Mouse (Mus musculus): ENCODE measurements at regions not wholly inside any gene's neighbourhood (a gene's known extent, or its start where the extent isn't known, plus 50 kb on each side); places are given as distances from the start of the nearest gene placed in this dataset.

DNA sequence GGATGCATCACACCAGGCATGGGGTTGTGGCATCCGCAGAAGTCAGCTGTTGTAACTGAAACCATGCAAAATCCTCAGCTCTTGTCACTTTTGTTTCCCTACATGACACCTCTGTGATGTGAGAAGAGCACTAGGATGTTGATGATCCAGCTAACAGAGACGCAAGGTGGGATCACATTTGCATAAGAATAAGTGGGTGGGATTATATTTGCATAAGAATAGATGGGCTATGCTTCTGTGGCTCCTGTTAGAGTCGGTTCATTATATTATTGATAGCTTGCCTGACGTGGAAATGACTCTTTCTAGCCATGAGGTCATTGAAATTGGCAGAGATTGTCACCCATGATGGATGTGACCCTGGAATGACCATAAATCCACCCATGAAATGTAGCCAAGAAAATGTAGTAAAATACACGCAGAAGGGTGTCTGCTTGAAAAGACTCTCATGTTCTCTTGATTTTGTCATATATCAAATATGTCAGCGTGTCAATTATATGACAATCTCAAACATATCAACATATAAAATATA is 102.2 kb upstream of the Arg1 start:
- no peak for DNase-seq

- DNase-seq = peak; percentile 45
Observed at GRCm38 (mm10) chr10:25023601-25024157, 96.4 kb upstream of the Arg1 start.

- peak; percentile 24 for DNase-seq
Observed at GRCm38 (mm10) chr10:25023044-25023540, 95.8 kb upstream of the Arg1 start.

GRCm38 (mm10) chr10:25018946-25019345 is 91.7 kb upstream of the Arg1 start:
- no peak for DNase-seq

- no peak for DNase-seq
Observed at GRCm38 (mm10) chr10:25017843-25018242, 90.6 kb upstream of the Arg1 start.

DNA sequence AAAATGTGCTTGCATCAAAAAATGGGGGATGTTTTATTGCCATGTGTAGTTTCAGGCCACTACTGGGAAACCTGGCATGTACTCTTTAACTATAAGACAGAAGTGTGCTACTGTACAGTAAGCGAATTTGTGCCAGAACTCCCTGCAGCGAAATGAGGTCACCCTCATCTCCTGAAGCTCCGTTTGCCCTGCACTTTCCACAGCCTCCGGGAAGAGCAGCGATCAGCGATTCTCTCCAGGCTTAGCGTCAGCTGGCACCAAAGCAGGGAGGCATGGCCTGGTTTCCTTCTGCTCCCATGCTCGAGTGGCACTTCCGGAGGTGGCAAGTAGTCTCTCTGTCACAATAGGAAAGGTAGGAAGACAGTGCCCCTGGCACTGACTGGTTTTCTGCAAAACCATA is 88.8 kb upstream of the Arg1 start:
- DNase-seq = no peak

DNA sequence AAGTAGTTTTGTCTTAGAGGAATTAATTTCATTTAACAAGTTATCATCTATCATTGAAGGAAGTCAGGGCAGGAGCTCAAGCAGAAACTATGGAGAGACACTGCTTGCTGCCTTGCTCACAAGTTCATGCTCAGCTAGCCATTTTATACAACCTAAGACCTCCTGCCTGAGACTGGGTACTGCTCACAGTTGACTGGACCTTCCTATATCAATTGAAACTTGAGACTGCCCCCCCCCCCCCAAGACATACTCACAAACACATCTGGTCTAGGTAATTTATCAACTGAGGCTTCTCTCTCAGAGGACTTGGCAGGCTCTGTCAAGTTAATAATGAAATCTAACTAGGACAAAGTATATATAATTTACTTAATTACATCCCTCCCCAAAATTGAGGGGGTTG is 84.8 kb upstream of the Arg1 start:
- DNase-seq = no peak

DNA sequence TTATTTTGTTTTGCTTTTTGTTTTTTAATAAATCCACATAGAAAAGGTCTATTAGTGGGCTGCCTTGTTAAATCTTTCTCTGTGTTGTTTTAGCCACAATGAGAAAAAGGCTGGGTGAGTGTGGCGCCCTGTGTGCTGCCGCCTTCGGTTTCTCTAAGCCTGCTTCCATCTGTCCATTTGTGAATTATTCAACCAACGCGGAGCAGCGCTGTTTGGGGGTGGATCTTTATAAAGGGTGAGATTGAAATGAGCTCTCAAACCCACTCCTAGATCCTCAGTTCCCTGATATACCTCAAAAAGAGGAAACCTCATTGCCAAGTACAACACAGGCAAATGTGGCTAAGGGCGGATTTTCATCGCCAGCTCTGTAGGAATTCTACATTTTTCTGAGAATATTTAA is 74.0 kb upstream of the Arg1 start:
- DNase-seq = no peak

DNA sequence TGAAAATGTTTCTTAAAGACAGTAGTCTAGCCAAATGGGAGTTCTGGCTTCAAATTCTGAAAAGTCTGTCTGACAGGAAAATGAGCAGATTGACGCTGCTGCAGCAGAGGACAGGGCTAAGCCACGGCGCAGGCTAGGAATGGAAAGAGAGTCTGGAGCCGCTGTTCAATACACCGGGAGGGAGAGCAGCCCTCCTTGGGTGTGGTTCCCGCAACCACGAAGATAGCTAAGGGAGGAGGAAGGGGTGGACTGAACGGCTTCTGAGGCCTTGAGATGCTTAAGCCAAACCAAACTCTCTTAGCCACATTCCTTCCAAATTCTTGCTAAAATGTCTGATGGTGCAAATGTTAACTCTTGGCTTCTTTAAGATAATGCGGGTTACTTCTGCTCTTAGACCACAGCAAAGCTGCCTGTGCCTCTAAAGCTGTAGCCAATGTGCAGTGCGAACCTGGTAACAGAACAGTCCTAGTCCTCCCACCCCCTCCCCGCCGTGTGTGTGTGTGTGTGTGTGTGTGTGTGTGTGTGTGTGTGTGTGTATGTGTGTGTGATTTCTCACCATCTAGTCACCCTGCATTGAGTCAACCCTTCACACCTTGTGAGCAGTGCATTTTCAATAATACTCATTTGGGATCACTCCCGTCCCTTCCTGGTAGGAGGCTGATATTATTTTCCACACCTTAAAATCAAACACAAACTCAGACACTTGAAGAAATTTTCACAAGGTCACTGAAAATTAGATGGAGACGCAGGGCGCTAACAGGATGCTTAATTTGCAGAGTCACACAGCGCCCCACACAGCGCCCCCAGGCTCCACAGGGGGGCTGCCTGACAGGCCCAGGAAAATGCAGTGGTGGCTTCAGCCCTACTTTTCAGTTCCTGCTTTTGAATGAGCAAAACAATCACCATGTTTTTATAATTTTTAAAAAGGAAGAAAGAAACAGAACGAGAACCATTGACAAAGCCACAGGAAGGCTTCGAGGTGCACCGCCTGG is 73.2 kb upstream of the Arg1 start:
- no peak for DNase-seq

DNA sequence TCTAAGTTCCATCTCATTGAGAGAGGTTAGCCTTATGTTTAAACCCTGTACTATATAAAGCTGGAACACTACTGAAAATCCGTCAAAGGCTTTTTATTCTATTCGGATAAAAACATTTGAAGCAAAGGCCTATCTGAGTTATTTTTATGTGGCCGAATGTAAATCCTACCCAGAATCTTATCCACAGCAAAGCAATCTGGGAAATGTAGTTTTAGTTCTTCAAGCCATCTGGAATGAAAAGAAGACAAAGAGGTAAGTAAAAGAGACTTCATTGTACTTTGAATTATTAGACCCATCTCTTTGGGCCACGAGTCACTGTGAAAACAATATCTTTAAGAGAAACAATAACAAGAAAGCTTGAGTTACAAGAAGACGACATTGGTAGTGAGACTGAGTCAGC is 72.5 kb upstream of the Arg1 start:
- DNase-seq = no peak

DNA sequence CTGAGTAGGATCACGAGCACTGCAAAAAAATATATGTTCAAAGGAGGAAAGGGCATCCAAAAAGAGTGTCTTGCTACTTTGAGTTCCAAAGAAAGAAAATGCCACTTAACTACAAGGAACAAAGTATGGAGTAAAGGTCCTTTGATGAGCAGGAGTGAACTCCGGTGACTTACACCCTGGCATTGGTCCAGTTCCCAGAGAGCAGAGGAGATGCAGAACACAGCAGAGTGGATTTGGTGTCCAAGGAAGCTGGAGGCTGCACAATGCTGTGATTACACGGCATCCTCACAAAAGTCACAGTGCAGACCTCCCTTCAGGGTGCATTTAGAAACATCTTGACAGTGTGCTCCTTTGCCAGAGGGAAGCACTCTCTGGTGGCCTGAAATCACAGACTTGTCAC is 70.4 kb upstream of the Arg1 start:
- no peak for DNase-seq

GRCm38 (mm10) chr10:24995751-24996150 is 68.5 kb upstream of the Arg1 start:
- DNase-seq = no peak

- no peak for DNase-seq
Observed at GRCm38 (mm10) chr10:24989965-24990653, 62.8 kb upstream of the Arg1 start.

- no peak for DNase-seq
Observed at GRCm38 (mm10) chr10:24984801-24985200, 57.5 kb upstream of the Arg1 start.

GRCm38 (mm10) chr10:24981763-24982162 is 54.5 kb upstream of the Arg1 start:
- no peak for DNase-seq

Data from lung, postnatal 10 days (tissue).